Mouse (Mus musculus) cerebellum, adult 2 months (tissue): ENCODE measurements around the gene Rab7. TPM values are rescaled to one million over a fixed set of nuclear protein-coding genes. Genes with fewer than 3 reads are reported as not detected.

Experiments used
- DNase-seq, 2 experiments: peaks; one replicate each; pipeline ENCODE4 v3.0.0; 2021
- H3K27ac ChIP-seq: fragments of 200-500 bp; 2 replicates; pipeline ENCODE4 v1.5.1; 2012; ENCODE audit warnings: low read length, control low read depth, inconsistent platforms; ENCODE audit not compliant: insufficient read depth
- H3K27me3 ChIP-seq: fragments of 200-500 bp; 2 replicates; pipeline ENCODE4 v1.6.1; 2012; ENCODE audit warnings: inconsistent platforms, mild to moderate bottlenecking, low read length, moderate library complexity; ENCODE audit not compliant: control insufficient read depth, insufficient read depth
- H3K4me1 ChIP-seq: fragments of 200-500 bp; 2 replicates; pipeline ENCODE4 v1.6.1; 2011; ENCODE audit warnings: low read length; ENCODE audit not compliant: control insufficient read depth, insufficient read depth
- H3K4me3 ChIP-seq: fragments of 200-500 bp; replicated peaks from 2 replicates; pipeline ENCODE3; 2011; ENCODE audit warnings: mild to moderate bottlenecking, low read depth, low read length, control low read depth; ENCODE audit not compliant: insufficient read depth
- CTCF ChIP-seq: fragments of 200-500 bp; IDR thresholded peaks from 2 replicates; pipeline ENCODE4 v1.5.1; 2011; ENCODE audit warnings: low read depth, mild to moderate bottlenecking, control low read depth, low read length, moderate library complexity, borderline replicate concordance; ENCODE audit not compliant: insufficient read depth
- POLR2A ChIP-seq: fragments of 200-500 bp; IDR thresholded peaks from 2 replicates; pipeline ENCODE4 v1.6.1; 2011; ENCODE audit warnings: low read length, control low read depth, borderline replicate concordance; ENCODE audit not compliant: insufficient read depth
- WGBS: fragments of 180-500 bp; shearing (Covaris S2); methylation state at CpG from one replicate; pipeline ENCODE4 v1.1.7; 2018; 5-methylcytosine and 5-hydroxymethylcytosine counted together
- polyA plus RNA-seq: library from polyadenylated mRNA; depleted of rRNA; stranded (reverse); fragments of >200 nt; gene quantifications from 2 replicates; pipeline ENCODE4 v1.2.3, GENCODE M21; 2012

Gene Rab7
- polyA plus RNA-seq, 1 experiment, result 418 TPM

- Histone ChIP-seq H3K27ac (no peak overlapping the region), H3K4me1 (peaks cover 4% of the 10 kb centered on the region; the same call in 1 of the 2 replicates), H3K27me3 (no peaks in the 10 kb centered on the region), H3K4me3 (no peak overlapping the region)
- 19% methylated on average over 18 of the region's 18 CpGs for WGBS
- TF ChIP-seq CTCF (no peak), POLR2A (no peak)
- DNase-seq, result no peak
Observed at GRCm38 (mm10) chr6:87993790-87994571, 51.1 kb downstream of the Rab7 start.

DNA sequence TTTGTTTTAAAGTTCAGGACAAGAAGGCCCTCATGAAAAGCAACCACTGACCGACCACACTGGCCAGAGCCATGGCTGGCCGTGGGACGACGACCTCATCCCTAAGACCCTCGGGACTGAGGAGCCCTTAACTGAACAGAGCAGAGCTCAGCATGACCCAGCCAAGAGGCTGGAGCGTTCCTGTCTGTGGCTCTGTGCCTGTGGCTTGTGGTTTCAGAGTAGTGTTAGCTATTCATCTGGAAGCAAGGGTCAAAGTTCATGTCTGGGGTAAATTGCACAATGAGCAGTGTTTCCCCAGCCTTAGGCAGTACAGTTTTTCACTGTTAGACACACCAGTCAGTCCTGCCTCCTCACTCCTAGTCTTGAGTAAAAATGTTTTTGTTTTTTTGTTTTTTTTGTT is 52.3 kb downstream of the Rab7 start:
- Histone ChIP-seq H3K27ac (no peak overlapping the region), H3K4me1 (peaks cover 4% of the 10 kb centered on the region; the same call in 1 of the 2 replicates), H3K27me3 (no peaks in the 10 kb centered on the region), H3K4me3 (no peak overlapping the region)
- no peak for DNase-seq
- TF ChIP-seq POLR2A (no peak), CTCF (no peak)
- 44% methylated on average over 6 of the region's 6 CpGs for WGBS

GRCm38 (mm10) chr6:87991886-87992285 is 53.2 kb downstream of the Rab7 start:
- no peaks in the 10 kb centered on the region for H3K27me3 ChIP-seq
- no peak overlapping the region for H3K4me3 ChIP-seq
- no peak for TF ChIP-seq POLR2A
- no peak for TF ChIP-seq CTCF
- WGBS, result 68% methylated on average over 1 of the region's 1 CpGs
- H3K27ac ChIP-seq, result no peak overlapping the region
- DNase-seq, result no peak
- peaks cover 4% of the 10 kb centered on the region; the same call in 1 of the 2 replicates for H3K4me1 ChIP-seq

DNA sequence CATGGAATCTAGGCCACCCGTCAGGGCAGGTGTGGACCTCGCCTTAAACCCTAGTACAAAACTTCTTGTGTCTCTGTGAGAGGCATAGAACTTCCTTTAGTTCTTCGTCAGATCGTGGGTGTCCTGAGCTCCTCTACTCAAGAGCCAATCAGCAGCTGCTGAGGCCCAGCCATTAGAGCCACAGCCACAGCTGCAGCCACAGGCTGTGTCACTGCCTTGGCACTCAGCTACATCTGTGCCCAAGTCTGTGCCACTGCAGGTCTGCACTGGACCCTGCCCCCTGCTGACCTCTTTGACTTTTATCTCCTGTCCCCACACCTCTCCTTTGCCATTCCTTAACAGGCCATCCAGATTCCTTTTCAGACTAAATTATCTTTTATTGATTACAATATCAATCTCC is 53.9 kb downstream of the Rab7 start:
- Histone ChIP-seq H3K4me3 (no peak overlapping the region), H3K27me3 (no peaks in the 10 kb centered on the region), H3K4me1 (peaks cover 4% of the 10 kb centered on the region; the same call in 1 of the 2 replicates), H3K27ac (no peak overlapping the region)
- 68% methylated on average over 4 of the region's 4 CpGs for WGBS
- no peak for DNase-seq
- no peak for TF ChIP-seq CTCF

DNA sequence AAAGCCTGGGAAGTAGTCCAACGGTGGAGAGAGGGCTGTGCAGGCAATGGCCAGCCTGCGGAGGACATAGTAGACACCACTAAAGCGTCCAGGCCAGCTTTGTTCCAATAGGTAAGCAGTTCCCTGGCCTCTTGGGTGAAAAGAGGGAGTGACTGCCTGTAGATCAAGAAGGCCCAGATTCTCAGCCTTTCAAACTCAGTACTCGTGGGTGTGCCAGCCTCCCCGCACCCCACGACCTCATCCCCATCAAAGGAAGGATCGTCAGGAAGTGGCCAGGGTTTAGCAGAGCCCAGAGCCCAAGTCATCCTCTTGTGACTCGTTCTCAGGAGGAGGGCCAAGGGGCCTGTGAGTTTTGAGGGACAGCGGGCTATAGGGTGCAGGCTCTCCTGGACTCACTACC is 62.6 kb downstream of the Rab7 start:
- Histone ChIP-seq H3K27me3 (no peaks in the 10 kb centered on the region), H3K27ac (no peak overlapping the region), H3K4me3 (peak overlapping the region; percentile 51), H3K4me1 (peaks cover 8% of the 10 kb centered on the region; the same call in 1 of the 2 replicates)
- DNase-seq, result no peak
- TF ChIP-seq POLR2A, result no peak
- no peak for TF ChIP-seq CTCF
- WGBS, result 44% methylated on average over 9 of the region's 9 CpGs

- H3K27ac ChIP-seq, result peak within 1 kb of the TSS; percentile 41
- no peaks in the 10 kb centered on the region for H3K27me3 ChIP-seq
- TF ChIP-seq CTCF (peak; percentile 39; the same call in 1 of the 2 replicates), POLR2A (peak; percentile 71; the same call in 1 of the 2 replicates)
- H3K4me3 ChIP-seq, result peak within 1 kb of the TSS; percentile 56
- WGBS, result 2% methylated on average over 52 of the region's 55 CpGs
- peaks cover 8% of the 10 kb centered on the region; the same call in 1 of the 2 replicates for H3K4me1 ChIP-seq
- peak; percentile 76 for DNase-seq
Observed at GRCm38 (mm10) chr6:87981547-87982256, 63.4 kb downstream of the Rab7 start, which contains the start of gene H1fx. H1fx (minus strand) TSS chr6:87981637.

GRCm38 (mm10) chr6:87981030-87981485 is 64.0 kb downstream of the Rab7 start:
- under 1% methylated on average over 54 of the region's 56 CpGs for WGBS
- peaks cover 8% of the 10 kb centered on the region; the same call in 1 of the 2 replicates for H3K4me1 ChIP-seq
- no peak for TF ChIP-seq POLR2A
- no peak for TF ChIP-seq CTCF
- peak; percentile 45 to 63 for DNase-seq
- peak overlapping the region; percentile 18 for H3K27ac ChIP-seq
- no peaks in the 10 kb centered on the region for H3K27me3 ChIP-seq
- H3K4me3 ChIP-seq, result peak overlapping the region; percentile 56
